Mouse (Mus musculus) C2C12 (cell line): ENCODE results near the gene Sez6l.

Experiments used
- CTCF ChIP-seq: IDR thresholded peaks from one replicate; pipeline ENCODE4 v1.5.1; 2011; ENCODE audit not compliant: control insufficient read depth, insufficient read depth, insufficient read length
- MYOG ChIP-seq: IDR thresholded peaks from one replicate; pipeline ENCODE4 v1.6.1; 2011; ENCODE audit not compliant: control insufficient read depth, insufficient read length; ENCODE audit errors: extremely low read depth
- USF1 ChIP-seq: IDR thresholded peaks from one replicate; pipeline ENCODE4 v1.6.1; 2011; ENCODE audit warnings: low read depth, mild to moderate bottlenecking, control low read depth, moderate library complexity

DNA sequence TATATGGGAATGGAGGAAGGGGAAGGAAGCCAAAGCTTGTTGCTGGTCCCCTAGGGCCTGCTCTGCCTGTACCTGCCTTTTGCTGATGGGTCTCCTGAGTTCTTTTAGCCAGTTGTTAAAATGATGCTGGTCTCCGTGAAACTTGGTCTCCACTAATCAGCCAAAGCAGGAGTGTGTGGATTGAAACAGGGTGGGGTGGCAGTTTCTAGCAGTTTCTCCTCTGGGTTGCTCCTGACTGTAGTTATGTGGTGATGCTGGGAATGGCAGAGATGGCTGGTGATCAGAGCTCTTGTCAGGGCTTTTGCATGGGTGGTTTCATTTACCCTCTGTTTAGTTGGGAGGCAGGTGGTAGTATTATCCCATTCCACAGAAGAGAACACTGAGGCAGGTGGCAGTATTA, 89.5 kb downstream of the Sez6l start:
- TF ChIP-seq CTCF (no peak), USF1 (no peak), MYOG (no peak)
